Mouse (Mus musculus): ENCODE measurements around the gene Gata5.

Gene Gata5

DNA sequence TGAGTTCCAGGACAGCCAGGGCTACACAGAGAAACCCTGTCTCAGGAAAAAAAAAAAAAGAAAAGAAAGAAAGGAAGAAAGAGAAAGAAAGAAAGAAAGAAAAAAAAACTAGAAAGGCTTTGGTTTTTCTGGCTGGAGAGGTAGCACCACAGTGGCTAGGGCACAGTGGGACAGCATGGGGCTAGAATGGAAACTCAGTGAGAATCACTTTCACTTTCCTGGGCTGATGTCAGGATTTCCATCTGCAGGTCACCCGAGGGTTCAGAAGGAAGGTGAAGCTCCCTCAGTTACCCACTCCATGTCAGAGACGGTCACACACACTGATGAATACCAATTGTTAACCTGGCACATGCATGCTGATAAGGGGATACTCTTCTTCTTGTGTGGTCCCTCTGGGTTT, 26.8 kb downstream of the Gata5 start:
- no peak for DNase-seq (ENCODE audit: low read depth, low spot score)

GRCm38 (mm10) chr2:180306423-180307168, 27.9 kb downstream of the Gata5 start:
- no peak for DNase-seq (ENCODE audit: low read depth, low spot score)

DNA sequence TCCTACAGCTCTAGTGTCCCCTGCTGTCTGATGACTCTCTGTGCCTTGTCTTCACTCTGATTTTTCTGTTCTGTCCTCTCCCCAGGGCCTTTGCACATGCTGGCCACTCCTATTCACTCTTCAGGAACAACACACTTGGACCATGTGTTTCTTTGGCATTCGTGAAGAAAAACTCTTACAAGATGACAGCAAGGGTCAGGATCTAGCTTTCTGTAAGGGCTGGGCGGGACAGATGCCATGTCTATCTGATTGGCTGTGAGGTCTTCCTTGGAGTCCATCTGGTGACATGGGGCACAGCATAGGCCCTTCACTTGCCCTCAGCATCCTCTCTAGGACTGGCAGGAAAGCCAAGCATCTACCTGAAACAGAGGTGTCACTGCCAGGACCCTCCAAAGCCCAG, 28.5 kb downstream of the Gata5 start:
- DNase-seq (ENCODE audit: low read depth, low spot score) = no peak

GRCm38 (mm10) chr2:180305490-180305889, 29.0 kb downstream of the Gata5 start:
- DNase-seq (ENCODE audit: low read depth, low spot score) = no peak

GRCm38 (mm10) chr2:180304554-180304953, 29.9 kb downstream of the Gata5 start:
- no peak for DNase-seq (ENCODE audit: low read depth, low spot score)

DNA sequence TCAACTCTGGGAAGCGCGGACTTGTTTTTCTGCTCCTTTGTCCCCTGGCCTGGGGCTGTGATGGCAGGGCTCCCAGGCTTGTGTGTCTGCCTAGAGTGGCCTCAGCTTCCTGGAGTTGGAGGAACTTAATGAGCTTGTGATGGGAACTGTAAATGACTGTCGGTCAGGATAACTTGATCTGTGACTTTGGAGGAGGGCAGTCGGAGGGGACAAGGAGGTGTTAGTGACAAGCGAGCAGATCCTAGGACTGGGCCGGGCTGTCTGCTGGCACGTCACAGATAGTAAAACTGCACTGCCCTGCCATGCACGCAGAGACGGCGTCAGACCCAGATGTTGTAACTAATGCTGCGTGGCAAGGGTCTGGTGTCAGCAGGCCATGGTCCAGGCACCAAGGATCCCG, 31.0 kb downstream of the Gata5 start:
- DNase-seq (ENCODE audit: low read depth, low spot score) = no peak

DNA sequence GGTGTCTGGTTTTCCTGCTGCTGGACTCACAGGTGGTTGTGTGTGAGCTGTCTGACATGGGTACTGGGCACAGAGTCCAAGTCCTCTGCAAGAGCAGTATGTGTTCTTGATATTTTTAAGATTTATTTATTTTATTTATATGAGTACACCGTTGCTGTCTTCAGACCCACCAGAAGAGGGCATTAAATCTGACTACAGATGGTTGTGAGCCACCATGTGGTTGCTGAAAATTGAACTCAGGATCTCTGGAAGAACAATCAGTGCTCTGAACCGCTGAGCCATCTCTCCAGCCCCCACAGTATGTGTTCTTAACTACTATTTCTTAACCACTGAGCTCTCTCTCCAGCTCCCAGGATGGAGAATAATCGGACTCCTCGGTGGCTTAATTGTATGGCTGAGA, 32.3 kb downstream of the Gata5 start:
- no peak for DNase-seq (ENCODE audit: low read depth, low spot score)

GRCm38 (mm10) chr2:180300771-180301170, 33.7 kb downstream of the Gata5 start:
- no peak for DNase-seq (ENCODE audit: low read depth, low spot score)

- DNase-seq (ENCODE audit: low read depth, low spot score) = no peak
Observed at GRCm38 (mm10) chr2:180300252-180300651, 34.2 kb downstream of the Gata5 start.

- DNase-seq (ENCODE audit: low read depth, low spot score) = no peak
Observed at GRCm38 (mm10) chr2:180292906-180293305, 41.6 kb downstream of the Gata5 start.

DNA sequence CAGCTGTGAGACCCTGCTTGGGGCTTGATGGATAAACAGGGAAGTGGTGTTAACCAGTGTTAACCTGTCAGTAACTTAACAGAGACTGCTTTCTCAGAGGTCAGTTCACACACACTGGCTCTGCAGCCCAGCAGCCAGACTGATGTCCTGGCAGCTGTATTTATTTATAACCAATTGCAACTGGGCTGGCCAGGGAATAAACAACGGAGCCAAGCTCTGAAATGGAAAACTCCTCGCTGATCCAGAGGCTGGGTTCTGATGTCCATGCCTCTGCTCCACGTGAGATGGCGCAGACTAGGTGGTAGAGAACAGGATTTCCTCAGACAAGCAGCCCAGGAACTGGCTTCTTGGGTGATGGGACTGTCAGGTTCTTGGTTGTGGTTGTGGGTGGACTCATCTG, 42.5 kb downstream of the Gata5 start:
- DNase-seq (ENCODE audit: low read depth, low spot score) = no peak

GRCm38 (mm10) chr2:180291566-180291965, 42.9 kb downstream of the Gata5 start:
- DNase-seq (ENCODE audit: low read depth, low spot score) = no peak

- no peak for DNase-seq (ENCODE audit: low read depth, low spot score)
Observed at GRCm38 (mm10) chr2:180290503-180290902, 44.0 kb downstream of the Gata5 start.

- no peak for DNase-seq (ENCODE audit: low read depth, low spot score)
Observed at GRCm38 (mm10) chr2:180289440-180290108, 44.9 kb downstream of the Gata5 start, which contains the start of gene Rbbp8nl. TSS of gene Rbbp8nl (minus strand) at chr2:180289879.

- no peak for DNase-seq (ENCODE audit: low read depth, low spot score)
Observed at GRCm38 (mm10) chr2:180288966-180289365, 45.5 kb downstream of the Gata5 start.

DNA sequence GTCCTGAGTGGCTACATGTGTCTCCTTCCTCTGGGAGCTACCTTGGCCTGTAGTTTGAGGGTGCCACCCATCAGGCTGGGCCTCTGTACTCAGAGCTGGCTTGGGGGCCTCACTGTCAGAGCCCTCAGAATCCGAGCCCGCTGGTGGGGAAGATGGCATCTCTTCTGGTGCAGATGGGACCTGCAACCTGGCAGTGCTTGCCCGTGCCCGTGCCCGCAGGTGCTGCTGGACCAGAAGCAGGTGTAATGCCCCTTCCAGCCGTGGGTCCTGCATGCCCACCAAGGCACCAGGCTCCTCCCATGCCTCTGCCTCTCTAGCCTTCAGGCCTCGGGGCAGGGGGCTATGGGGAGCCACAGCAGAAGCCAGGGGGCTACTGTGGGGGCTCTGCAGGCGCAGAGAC, 55.2 kb downstream of the Gata5 start:
- no peak for DNase-seq (ENCODE audit: low read depth, low spot score)

DNA sequence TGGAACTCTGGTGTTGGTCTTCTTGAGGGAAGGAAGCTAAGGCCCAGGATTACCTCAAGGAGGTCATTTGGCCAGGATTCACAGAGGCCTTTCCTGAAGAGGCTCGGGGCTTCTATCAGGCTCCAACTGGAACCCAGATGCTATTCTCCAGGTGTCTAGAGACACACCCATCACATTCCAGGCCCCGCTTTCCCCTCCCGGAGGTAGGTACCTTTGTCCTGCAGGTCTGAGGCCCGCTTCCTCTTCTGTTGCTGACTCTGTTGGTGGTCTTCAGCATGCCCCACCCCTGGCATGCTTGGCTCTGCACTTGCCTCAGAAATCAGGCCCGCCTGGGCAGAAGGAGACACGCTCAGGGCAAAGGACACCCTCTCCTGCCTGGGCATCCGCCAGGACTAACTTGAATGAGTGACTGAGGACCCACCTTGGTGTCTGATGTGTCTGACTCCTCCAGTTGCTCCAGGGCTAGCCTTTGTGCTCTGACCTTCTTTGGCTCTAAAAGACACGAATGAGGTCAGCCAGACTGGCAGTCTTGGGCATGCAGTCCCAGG, 56.7 kb downstream of the Gata5 start:
- DNase-seq (ENCODE audit: low read depth, low spot score) = no peak

DNA sequence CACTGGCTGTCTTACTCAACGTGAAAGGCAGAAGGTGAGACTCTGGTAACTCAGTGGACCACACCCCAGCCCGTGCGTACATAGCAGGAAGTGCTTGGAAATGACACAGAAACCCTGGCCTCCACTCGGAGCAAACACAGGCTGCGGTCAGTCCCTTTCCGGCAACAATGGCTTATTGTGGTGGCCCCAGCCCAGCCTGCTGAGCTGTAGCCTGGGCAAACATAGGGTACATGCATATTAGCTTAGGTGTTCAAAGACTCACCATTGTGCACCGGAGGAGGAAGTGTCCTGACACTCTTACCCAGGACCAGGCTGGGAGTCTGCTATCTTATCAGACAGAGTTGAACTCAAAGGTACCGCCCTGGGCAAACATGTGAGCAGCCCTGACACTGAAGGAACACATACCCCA, 57.6 kb downstream of the Gata5 start:
- no peak for DNase-seq (ENCODE audit: low read depth, low spot score)

- no peak for DNase-seq (ENCODE audit: low read depth, low spot score)
Observed at GRCm38 (mm10) chr2:180276385-180276784, 58.1 kb downstream of the Gata5 start.

GRCm38 (mm10) chr2:180275836-180276235, 58.7 kb downstream of the Gata5 start:
- DNase-seq (ENCODE audit: low read depth, low spot score) = peak; percentile 86
